Mouse (Mus musculus): ENCODE results near the gene Ttll5. TPM values are rescaled to one million over a fixed set of nuclear protein-coding genes. Genes with fewer than 3 reads are reported as not detected.
A peak's percentile ranks its signal among the peaks of the same experiment; 100 is the strongest.

Gene Ttll5
- total and polyA plus RNA-seq, 2 experiments from 2014 or later = 6.3 to 16.8 TPM

DNA sequence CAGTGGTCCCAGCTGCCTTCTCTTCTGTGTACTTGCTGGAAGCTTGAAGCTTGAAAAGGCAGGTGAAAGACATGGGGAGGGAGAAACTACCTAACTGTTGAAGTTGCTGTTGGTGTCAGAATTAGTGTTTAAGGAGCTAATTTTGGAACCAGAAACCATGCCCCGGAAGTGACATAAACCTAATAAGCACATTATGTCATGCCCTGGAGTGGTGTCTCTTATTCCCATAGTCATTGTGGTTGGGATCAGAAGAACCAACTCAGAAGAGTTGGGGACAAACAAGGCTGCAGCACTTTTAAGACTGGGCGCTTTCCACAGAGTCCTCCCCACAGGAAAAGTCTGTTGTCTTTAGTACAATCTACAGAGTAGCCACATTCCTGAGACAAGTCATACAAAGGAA lies 134.0 kb downstream of the Ttll5 start:
- Histone ChIP-seq H3K27ac (ENCODE audit: low read depth) (no peak overlapping the region), H3K9me3 (replicated peaks; ENCODE audit: control insufficient read depth, low read length) (no peaks in the 10 kb centered on the region), H3K4me3 (ENCODE audit: low read depth, low read length) (no peak overlapping the region), H3K27me3 (ENCODE audit: control insufficient read depth, insufficient read depth, low read length) (no peaks in the 10 kb centered on the region), H3K36me3 (replicated peaks; ENCODE audit: control insufficient read depth, insufficient read depth, low read length) (no peaks in the 10 kb centered on the region; the same call in 1 of the 2 replicates), H3K4me2 (ENCODE audit: low read depth, low read length) (no peak overlapping the region), H3K4me1 (ENCODE audit: control insufficient read depth, insufficient read depth) (peaks cover 15% of the 10 kb centered on the region), H3K9ac (replicated peaks; ENCODE audit: low read depth, low read length) (no peak overlapping the region)
- whole genome bisulfite sequencing = 63% methylated on average over 2 of the region's 2 CpGs
- ATAC-seq (ENCODE audit: insufficient read depth, low read depth) (no peak), DNase-seq (ENCODE audit: low spot score) (no peak)
- no peak for TF ChIP-seq CTCF (IDR thresholded peaks at IDR 0.05; ENCODE audit: low read depth)

DNA sequence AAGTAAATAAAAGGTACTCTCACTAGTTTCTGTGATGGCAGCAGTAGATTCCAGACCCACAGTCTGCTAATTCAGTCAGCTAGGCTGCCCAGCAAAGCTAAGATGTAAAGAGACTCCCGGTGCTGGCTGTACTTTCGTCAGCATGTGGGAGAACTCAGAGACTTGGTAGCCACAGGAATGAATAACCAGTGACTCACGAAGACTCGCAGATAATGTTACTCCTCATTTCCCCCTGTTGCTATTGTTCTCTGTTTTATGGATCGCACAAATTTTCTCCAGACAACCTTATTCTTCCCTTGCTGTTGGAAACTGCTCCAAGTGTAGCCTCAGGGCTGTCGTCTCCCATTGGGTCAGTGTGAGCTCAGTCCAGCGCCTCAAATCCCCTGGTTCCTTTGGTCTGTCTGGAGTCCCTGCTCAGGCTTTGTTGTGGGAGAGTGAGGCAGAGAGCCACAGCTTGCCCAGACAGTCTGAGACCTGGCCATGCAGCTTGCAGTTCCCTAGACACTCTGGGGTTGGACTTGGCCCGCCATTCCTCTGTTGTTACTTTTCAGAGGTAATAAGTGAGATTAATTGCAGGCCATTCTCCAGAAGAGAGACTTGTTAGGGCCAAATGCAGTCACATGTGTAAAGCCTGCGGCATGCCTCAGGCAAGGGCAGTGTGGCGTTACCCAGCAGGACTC lies 135.5 kb downstream of the Ttll5 start:
- Histone ChIP-seq H3K36me3 (replicated peaks; ENCODE audit: control insufficient read depth, insufficient read depth, low read length) (no peaks in the 10 kb centered on the region; the same call in 1 of the 2 replicates), H3K4me3 (ENCODE audit: low read depth, low read length) (no peak overlapping the region), H3K4me1 (ENCODE audit: control insufficient read depth, insufficient read depth) (peaks cover 19% of the 10 kb centered on the region), H3K9ac (replicated peaks; ENCODE audit: low read depth, low read length) (no peak overlapping the region), H3K9me3 (replicated peaks; ENCODE audit: control insufficient read depth, low read length) (no peaks in the 10 kb centered on the region), H3K27me3 (ENCODE audit: control insufficient read depth, insufficient read depth, low read length) (no peaks in the 10 kb centered on the region), H3K4me2 (ENCODE audit: low read depth, low read length) (no peak overlapping the region), H3K27ac (ENCODE audit: low read depth) (0 out of 2 replicates have a peak overlapping the region, but pooled peaks have one; percentile 30)
- ATAC-seq (ENCODE audit: insufficient read depth, low read depth) (0 out of 2 replicates have a peak, but pooled peaks have one; percentile 15), DNase-seq (ENCODE audit: low spot score) (peak; percentile 33)
- TF ChIP-seq CTCF (IDR thresholded peaks at IDR 0.05; ENCODE audit: low read depth) (no peak), EP300 (IDR thresholded peaks at IDR 0.05; ENCODE audit: low read depth) (no peak)
- 59% methylated on average over 10 of the region's 10 CpGs for WGBS

DNA sequence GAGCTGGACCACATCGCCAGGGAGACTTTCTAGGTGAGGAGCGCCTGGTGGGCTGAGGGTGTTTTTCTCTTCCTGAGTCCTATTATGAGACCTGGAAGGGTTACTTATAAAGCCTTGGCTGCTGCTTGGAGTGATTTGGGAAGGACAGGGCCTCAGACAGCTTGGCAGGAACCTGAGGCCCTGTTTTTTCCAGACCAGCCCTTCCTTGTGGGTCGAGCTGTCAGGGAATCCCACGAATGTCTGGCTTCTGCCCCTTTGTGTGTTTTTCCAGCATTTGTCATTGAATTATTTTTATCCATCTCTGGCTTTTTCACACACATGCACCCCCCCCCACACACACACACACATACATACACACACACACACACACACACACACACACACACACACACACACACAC lies 136.2 kb downstream of the Ttll5 start:
- ATAC-seq (ENCODE audit: insufficient read depth, low read depth) = no peak
- TF ChIP-seq CTCF (IDR thresholded peaks at IDR 0.05; ENCODE audit: low read depth) (no peak), EP300 (IDR thresholded peaks at IDR 0.05; ENCODE audit: low read depth) (no peak)

DNA sequence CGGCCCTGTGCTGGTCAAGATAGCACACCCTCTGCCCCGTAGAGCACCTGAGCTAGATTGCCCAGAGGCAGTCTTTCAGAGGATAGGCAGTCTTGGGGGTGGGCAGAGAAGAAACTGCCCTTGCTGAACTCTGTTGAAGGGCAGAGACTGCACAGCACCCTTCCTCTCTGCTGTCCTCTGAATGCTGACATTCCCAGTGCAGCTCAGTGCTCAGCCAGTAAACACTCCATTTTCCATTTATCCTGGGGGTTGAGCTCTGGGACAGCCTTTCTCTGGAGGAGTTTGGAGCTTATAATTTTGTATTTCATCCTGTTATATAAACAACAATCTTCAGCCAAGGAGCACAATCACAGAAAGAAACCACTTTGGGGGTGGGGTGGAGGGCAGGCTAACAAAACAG lies 138.7 kb downstream of the Ttll5 start:
- ATAC-seq (ENCODE audit: insufficient read depth, low read depth) (0 out of 2 replicates have a peak, but pooled peaks have one; percentile 47), DNase-seq (ENCODE audit: low spot score) (no peak)
- TF ChIP-seq EP300 (IDR thresholded peaks at IDR 0.05; ENCODE audit: low read depth) (no peak), CTCF (IDR thresholded peaks at IDR 0.05; ENCODE audit: low read depth) (no peak)
- Histone ChIP-seq H3K36me3 (replicated peaks; ENCODE audit: control insufficient read depth, insufficient read depth, low read length) (no peaks in the 10 kb centered on the region), H3K9ac (replicated peaks; ENCODE audit: low read depth, low read length) (no peak overlapping the region), H3K4me1 (ENCODE audit: control insufficient read depth, insufficient read depth) (peaks cover 19% of the 10 kb centered on the region), H3K4me2 (ENCODE audit: low read depth, low read length) (no peak overlapping the region), H3K4me3 (ENCODE audit: low read depth, low read length) (no peak overlapping the region), H3K9me3 (replicated peaks; ENCODE audit: control insufficient read depth, low read length) (no peaks in the 10 kb centered on the region), H3K27me3 (ENCODE audit: control insufficient read depth, insufficient read depth, low read length) (no peaks in the 10 kb centered on the region), H3K27ac (ENCODE audit: low read depth) (peak overlapping the region; percentile 4; the same call in 1 of the 2 replicates)
- 22% methylated on average over 2 of the region's 2 CpGs for WGBS

More for the DNA sequence above, 136.2 kb downstream of the Ttll5 start:
- no peaks in the 10 kb centered on the region for H3K27me3 ChIP-seq (ENCODE audit: control insufficient read depth, insufficient read depth, low read length)
- no peak overlapping the region for H3K9ac ChIP-seq (replicated peaks; ENCODE audit: low read depth, low read length)
- WGBS = 67% methylated on average over 4 of the region's 4 CpGs
- no peak overlapping the region for H3K4me3 ChIP-seq (ENCODE audit: low read depth, low read length)
- no peak for DNase-seq (ENCODE audit: low spot score)
- H3K4me1 ChIP-seq (ENCODE audit: control insufficient read depth, insufficient read depth) = peaks cover 19% of the 10 kb centered on the region
- no peaks in the 10 kb centered on the region for H3K9me3 ChIP-seq (replicated peaks; ENCODE audit: control insufficient read depth, low read length)
- no peaks in the 10 kb centered on the region; the same call in 1 of the 2 replicates for H3K36me3 ChIP-seq (replicated peaks; ENCODE audit: control insufficient read depth, insufficient read depth, low read length)
- H3K4me2 ChIP-seq (ENCODE audit: low read depth, low read length) = no peak overlapping the region
- H3K27ac ChIP-seq (ENCODE audit: low read depth) = no peak overlapping the region

DNA sequence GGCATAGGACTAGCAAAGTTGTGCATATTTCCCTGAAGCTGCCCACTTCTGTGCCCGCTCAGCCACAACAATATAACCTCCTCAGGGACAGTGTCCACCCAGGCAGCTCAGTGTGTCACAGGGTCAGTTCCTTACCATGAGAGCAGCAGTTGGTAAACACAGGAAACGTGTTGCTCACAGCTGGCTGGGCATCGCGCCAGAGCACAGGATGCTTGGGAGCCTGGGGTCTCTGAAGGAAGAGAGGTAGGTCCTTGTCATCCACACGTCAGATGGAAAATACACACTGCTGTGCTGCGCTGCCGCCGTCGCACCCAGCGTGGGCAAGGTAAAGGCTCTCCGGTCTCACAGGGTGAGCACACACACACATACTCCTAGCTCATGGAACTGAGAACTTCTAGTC lies 139.2 kb downstream of the Ttll5 start:
- no peak for TF ChIP-seq EP300 (IDR thresholded peaks at IDR 0.05; ENCODE audit: low read depth)
- no peak for TF ChIP-seq CTCF (IDR thresholded peaks at IDR 0.05; ENCODE audit: low read depth)
- H3K9ac ChIP-seq (replicated peaks; ENCODE audit: low read depth, low read length) = no peak overlapping the region
- 45% methylated on average over 11 of the region's 11 CpGs for WGBS
- ATAC-seq (ENCODE audit: insufficient read depth, low read depth) (no peak), DNase-seq (ENCODE audit: low spot score) (peak; percentile 24)
- no peaks in the 10 kb centered on the region for H3K27me3 ChIP-seq (ENCODE audit: control insufficient read depth, insufficient read depth, low read length)
- peaks cover 19% of the 10 kb centered on the region for H3K4me1 ChIP-seq (ENCODE audit: control insufficient read depth, insufficient read depth)
- H3K4me3 ChIP-seq (ENCODE audit: low read depth, low read length) = no peak overlapping the region
- peak overlapping the region; percentile 4; the same call in 1 of the 2 replicates for H3K27ac ChIP-seq (ENCODE audit: low read depth)
- H3K4me2 ChIP-seq (ENCODE audit: low read depth, low read length) = no peak overlapping the region
- H3K36me3 ChIP-seq (replicated peaks; ENCODE audit: control insufficient read depth, insufficient read depth, low read length) = no peaks in the 10 kb centered on the region
- H3K9me3 ChIP-seq (replicated peaks; ENCODE audit: control insufficient read depth, low read length) = no peaks in the 10 kb centered on the region

DNA sequence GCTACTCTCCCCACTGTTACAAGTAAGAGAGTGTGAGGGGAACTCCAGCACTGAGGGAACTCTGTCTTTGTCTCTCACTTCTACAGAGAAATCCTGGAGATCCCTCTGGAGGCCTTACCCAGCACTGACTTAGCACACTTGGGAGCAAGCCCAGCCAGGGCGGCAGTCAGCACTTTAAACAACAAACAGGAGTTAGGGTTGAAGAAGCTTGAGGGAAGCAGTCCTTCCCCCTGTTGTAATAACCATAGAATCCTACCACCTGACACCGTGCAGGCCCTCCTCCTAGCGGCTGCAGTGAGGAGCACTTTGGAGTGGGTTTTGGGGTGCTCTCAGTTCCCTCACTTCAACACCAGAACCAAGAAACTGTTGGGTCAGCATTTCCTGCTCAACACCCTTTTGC lies 140.0 kb downstream of the Ttll5 start:
- no peaks in the 10 kb centered on the region for H3K9me3 ChIP-seq (replicated peaks; ENCODE audit: control insufficient read depth, low read length)
- H3K4me3 ChIP-seq (ENCODE audit: low read depth, low read length) = no peak overlapping the region
- no peaks in the 10 kb centered on the region for H3K36me3 ChIP-seq (replicated peaks; ENCODE audit: control insufficient read depth, insufficient read depth, low read length)
- no peaks in the 10 kb centered on the region for H3K27me3 ChIP-seq (ENCODE audit: control insufficient read depth, insufficient read depth, low read length)
- H3K4me1 ChIP-seq (ENCODE audit: control insufficient read depth, insufficient read depth) = peaks cover 14% of the 10 kb centered on the region
- H3K27ac ChIP-seq (ENCODE audit: low read depth) = no peak overlapping the region
- ATAC-seq (ENCODE audit: insufficient read depth, low read depth) (no peak), DNase-seq (ENCODE audit: low spot score) (no peak)
- 87% methylated on average over 3 of the region's 3 CpGs for WGBS
- no peak overlapping the region for H3K4me2 ChIP-seq (ENCODE audit: low read depth, low read length)
- H3K9ac ChIP-seq (replicated peaks; ENCODE audit: low read depth, low read length) = no peak overlapping the region
- TF ChIP-seq EP300 (IDR thresholded peaks at IDR 0.05; ENCODE audit: low read depth) = no peak
- no peak for TF ChIP-seq CTCF (IDR thresholded peaks at IDR 0.05; ENCODE audit: low read depth)

Data from heart, postnatal 0 days (tissue).